Mouse (Mus musculus): ENCODE results near the gene Emsy.

DNA sequence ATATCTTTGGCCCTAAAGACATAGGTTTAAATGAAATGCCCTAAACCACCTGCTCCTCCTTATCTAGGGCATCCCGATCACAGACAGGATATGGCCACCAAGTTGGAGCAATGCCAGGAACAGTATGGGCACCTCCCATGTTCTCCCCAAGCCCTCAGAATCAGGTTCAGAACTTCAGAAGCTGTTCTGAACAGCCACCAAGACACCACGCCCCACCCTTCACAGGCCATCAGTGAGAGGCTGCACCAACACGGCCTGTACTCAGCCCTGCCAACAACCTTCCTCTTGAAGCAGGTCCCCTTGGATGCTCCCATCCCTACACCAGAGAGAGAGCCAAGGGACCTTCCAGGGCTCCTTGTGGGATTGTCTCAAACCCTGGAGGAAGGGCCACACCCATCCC is 112.0 kb downstream of the Emsy start:
- no peak for TF ChIP-seq CTCF (IDR thresholded peaks at IDR 0.05; ENCODE audit: low read depth)
- no peak for TF ChIP-seq EP300 (IDR thresholded peaks at IDR 0.05; ENCODE audit: low read depth)
